Mouse (Mus musculus) midbrain, postnatal 0 days (tissue): ENCODE data around the gene Gtf3c5. TPM values are rescaled to one million over a fixed set of nuclear protein-coding genes. Genes with fewer than 3 reads are reported as not detected.
A peak's percentile ranks its signal among the peaks of the same experiment; 100 is the strongest.

Experiments
- ATAC-seq: fragments of 200-750 bp; cut with Nextera tagmentation; 2 replicates; pipeline ENCODE4 v1.8.0; 2017; ENCODE audit warnings: moderate number of reproducible peaks, mild to moderate bottlenecking, moderate TSS enrichment, moderate library complexity; ENCODE audit not compliant: low FRiP score
- DNase-seq: peaks from one replicate; pipeline ENCODE4 v3.0.0-alpha.2; 2015; ENCODE audit warnings: low spot score
- H3K27ac ChIP-seq: fragments of 300-500 bp; sonication (generic); 2 replicates; pipeline ENCODE4 v1.5.1; 2014; ENCODE audit warnings: low read depth, mild to moderate bottlenecking, low read length, mixed read lengths
- H3K27me3 ChIP-seq: fragments of 300-500 bp; sonication (generic); 2 replicates; pipeline ENCODE4 v1.6.1; 2014; ENCODE audit warnings: low read length, control low read depth, mixed read lengths; ENCODE audit not compliant: insufficient read depth
- H3K36me3 ChIP-seq: fragments of 300-500 bp; sonication (generic); 2 replicates; pipeline ENCODE4 v1.6.1; 2014; ENCODE audit warnings: low read length, control low read depth, mixed read lengths; ENCODE audit not compliant: insufficient read depth
- H3K4me1 ChIP-seq: fragments of 300-500 bp; sonication (generic); 2 replicates; pipeline ENCODE4 v1.6.1; 2014; ENCODE audit warnings: mild to moderate bottlenecking, control low read depth, antibody characterized with exemption, low read length, mixed read lengths; ENCODE audit not compliant: insufficient read depth
- H3K4me2 ChIP-seq: fragments of 300-500 bp; sonication (generic); 2 replicates; pipeline ENCODE4 v1.6.1; 2014; ENCODE audit warnings: low read depth, mild to moderate bottlenecking, low read length, mixed read lengths; ENCODE audit not compliant: poor library complexity, severe bottlenecking
- H3K4me3 ChIP-seq: fragments of 300-500 bp; sonication (generic); 2 replicates; pipeline ENCODE4 v1.5.1; 2014; ENCODE audit warnings: low read depth, mild to moderate bottlenecking, low read length, moderate library complexity
- H3K9ac ChIP-seq: fragments of 300-500 bp; sonication (generic); replicated peaks from 2 replicates; pipeline ENCODE4 v1.6.1; 2014; ENCODE audit warnings: mild to moderate bottlenecking, low read length, moderate library complexity, mixed read lengths; ENCODE audit not compliant: poor library complexity, severe bottlenecking
- H3K9me3 ChIP-seq: fragments of 300-500 bp; sonication (generic); 2 replicates; pipeline ENCODE4 v1.6.1; 2016; ENCODE audit warnings: low read length, control low read depth
- CTCF ChIP-seq: IDR thresholded peaks from 2 replicates; pipeline ENCODE4 v1.5.1; 2016; ENCODE audit warnings: antibody characterized with exemption, mild to moderate bottlenecking
- WGBS: fragments of 180-500 bp; shearing (Covaris S2); extraction: QIAGEN DNeasy Blood & Tissue Kit; methylation state at CpG from one replicate; pipeline ENCODE4 v1.1.7; 2014; 5-methylcytosine and 5-hydroxymethylcytosine counted together
- polyA plus RNA-seq: library from polyadenylated mRNA; unstranded; fragments of >200 nt; fragmentation: Nextera tagmentation; extraction: Ambion mirVana; gene quantifications from 2 replicates; pipeline ENCODE4 v1.2.1, GENCODE M21; 2015
- total RNA-seq: library from RNA; depleted of rRNA; stranded (reverse); fragments of >200 nt; gene quantifications from 2 replicates; pipeline ENCODE4 v1.2.3, GENCODE M21; 2014

Gene Gtf3c5
- total and polyA plus RNA-seq, 2 experiments from 2014 or later, result 23.3 to 33.5 TPM

DNA sequence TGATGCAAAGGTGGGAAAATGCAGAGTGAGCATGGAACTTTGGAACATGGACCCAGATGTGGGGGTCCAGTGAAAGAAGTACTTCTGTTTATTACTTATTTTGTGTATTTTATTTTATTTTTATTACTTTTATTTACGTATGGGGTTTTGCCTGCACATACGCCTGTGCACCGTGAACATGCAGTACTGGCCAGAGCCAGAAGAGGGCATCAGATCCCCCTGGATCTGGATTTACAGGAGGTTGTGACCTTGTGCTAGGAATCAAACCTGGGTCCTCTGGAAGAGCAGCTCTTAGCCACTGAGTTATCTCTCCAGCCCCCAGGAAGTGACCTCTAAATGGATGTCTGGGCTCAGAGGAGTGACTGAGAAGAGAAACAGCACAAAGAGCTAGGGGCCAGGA, 41.3 kb upstream of the Gtf3c5 start:
- H3K27me3 ChIP-seq, result peaks cover 12% of the 10 kb centered on the region; the same call in 1 of the 2 replicates
- H3K9ac ChIP-seq, result no peak overlapping the region
- no peaks in the 10 kb centered on the region for H3K4me1 ChIP-seq
- ATAC-seq (no peak), DNase-seq (no peak)
- TF ChIP-seq CTCF, result no peak; the same call in 1 of the 2 replicates
- no peaks in the 10 kb centered on the region for H3K9me3 ChIP-seq
- no peaks in the 10 kb centered on the region for H3K36me3 ChIP-seq
- no peak overlapping the region for H3K4me3 ChIP-seq
- no peak overlapping the region for H3K27ac ChIP-seq
- H3K4me2 ChIP-seq, result no peak overlapping the region
- WGBS, result 87% methylated on average over 3 of the region's 3 CpGs

DNA sequence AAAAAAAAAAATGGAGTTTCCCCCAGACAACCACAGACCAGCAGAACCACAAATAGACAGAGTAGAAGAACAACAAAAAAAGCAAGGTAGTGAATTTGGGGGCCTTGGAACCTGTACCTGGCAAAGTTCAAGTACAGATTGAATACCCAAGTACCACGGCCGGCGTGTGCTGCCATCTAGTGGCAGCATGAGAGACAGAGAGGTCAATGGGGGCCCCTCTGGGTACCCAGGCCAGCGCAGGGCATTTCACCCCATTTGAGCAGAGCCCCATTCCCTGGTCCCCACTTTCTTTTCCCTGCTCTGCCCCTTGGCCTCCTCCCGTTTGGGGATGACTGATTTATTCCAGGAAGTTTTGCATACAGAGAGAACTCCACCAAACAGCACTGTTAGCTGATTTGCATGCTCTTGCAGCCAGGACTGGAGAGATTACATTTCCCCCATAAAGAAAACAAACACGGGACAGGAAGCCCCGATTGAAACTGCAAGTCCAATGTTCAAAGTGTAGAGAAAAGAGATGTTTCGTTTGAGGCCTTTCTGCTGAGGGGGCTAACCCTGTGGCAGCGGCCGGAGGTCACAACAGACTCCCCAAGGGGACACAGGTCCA, 39.1 kb upstream of the Gtf3c5 start:
- no peak overlapping the region for H3K27ac ChIP-seq
- 27% methylated on average over 10 of the region's 10 CpGs for WGBS
- DNase-seq (peak; percentile 36), ATAC-seq (no peak)
- peaks cover 12% of the 10 kb centered on the region; the same call in 1 of the 2 replicates for H3K27me3 ChIP-seq
- no peaks in the 10 kb centered on the region for H3K9me3 ChIP-seq
- TF ChIP-seq CTCF, result peak; percentile 67
- H3K9ac ChIP-seq, result no peak overlapping the region
- no peak overlapping the region for H3K4me2 ChIP-seq
- no peaks in the 10 kb centered on the region for H3K36me3 ChIP-seq
- no peak overlapping the region for H3K4me3 ChIP-seq
- H3K4me1 ChIP-seq, result no peaks in the 10 kb centered on the region

GRCm38 (mm10) chr2:28621664-28622171, 38.2 kb upstream of the Gtf3c5 start, which contains the start of gene Gfi1b:
Gfi1b (minus strand) TSS chr2:28621982.
- H3K27ac ChIP-seq, result no peak within 1 kb of the TSS
- H3K9ac ChIP-seq, result no peak within 1 kb of the TSS
- no peak for TF ChIP-seq CTCF
- no peaks in the 10 kb centered on the region for H3K4me1 ChIP-seq
- no peak for ATAC-seq
- no peaks in the 10 kb centered on the region for H3K9me3 ChIP-seq
- DNase-seq, result no peak
- no peak within 1 kb of the TSS for H3K4me3 ChIP-seq
- H3K27me3 ChIP-seq, result peaks cover 12% of the 10 kb centered on the region; the same call in 1 of the 2 replicates
- 5% methylated on average over 16 of the region's 16 CpGs for WGBS
- H3K4me2 ChIP-seq, result peak within 1 kb of the TSS; percentile 2; the same call in 1 of the 2 replicates
- no peaks in the 10 kb centered on the region for H3K36me3 ChIP-seq

DNA sequence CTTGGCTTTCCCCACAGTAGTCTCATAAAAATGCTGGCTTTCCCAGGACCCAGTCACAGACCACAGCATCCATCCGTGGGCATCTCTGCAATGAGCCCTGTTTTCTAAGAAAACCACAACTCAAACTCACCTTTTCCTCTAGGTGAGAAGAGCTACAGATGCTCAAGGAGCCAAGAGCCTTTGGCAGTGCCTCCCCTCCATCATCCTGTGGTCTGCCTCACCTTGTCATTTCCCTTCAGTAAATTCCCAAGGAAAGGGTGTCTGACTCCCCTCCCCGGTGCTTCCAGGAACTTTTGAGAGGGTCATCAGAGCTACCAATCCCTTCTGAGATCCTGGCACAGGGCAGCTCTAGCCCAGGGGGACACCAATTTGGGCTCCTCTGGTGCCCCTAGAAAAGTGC, 37.6 kb upstream of the Gtf3c5 start:
- DNase-seq (no peak), ATAC-seq (no peak)
- H3K36me3 ChIP-seq, result no peaks in the 10 kb centered on the region
- no peak overlapping the region for H3K9ac ChIP-seq
- H3K4me2 ChIP-seq, result no peak overlapping the region
- no peaks in the 10 kb centered on the region for H3K4me1 ChIP-seq
- peaks cover 12% of the 10 kb centered on the region; the same call in 1 of the 2 replicates for H3K27me3 ChIP-seq
- H3K4me3 ChIP-seq, result no peak overlapping the region
- no peaks in the 10 kb centered on the region for H3K9me3 ChIP-seq
- WGBS, result 22% methylated on average over 2 of the region's 2 CpGs
- H3K27ac ChIP-seq, result no peak overlapping the region
- TF ChIP-seq CTCF, result no peak

DNA sequence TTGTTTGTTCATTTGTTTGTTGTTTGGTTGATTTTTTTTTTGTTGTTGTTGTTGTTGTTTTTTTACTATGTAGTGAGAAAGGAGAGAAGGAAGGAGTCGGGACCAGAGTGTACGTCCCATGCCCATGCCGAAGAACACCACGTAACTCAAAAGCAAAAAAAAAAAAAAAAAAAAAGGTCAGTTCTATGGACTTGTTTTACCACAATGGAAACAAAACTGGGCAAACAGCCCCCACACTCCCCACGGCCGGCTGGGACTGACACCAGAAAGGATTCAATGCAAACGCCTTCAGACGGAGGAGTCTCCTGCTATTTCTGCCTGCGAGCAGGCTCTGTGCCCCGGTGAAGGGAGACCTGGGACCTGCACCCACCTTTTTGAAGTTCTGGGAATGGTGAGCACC, 37.0 kb upstream of the Gtf3c5 start:
- Histone ChIP-seq H3K4me3 (no peak overlapping the region), H3K9me3 (no peaks in the 10 kb centered on the region), H3K9ac (no peak overlapping the region), H3K4me1 (no peaks in the 10 kb centered on the region), H3K27ac (no peak overlapping the region), H3K4me2 (no peak overlapping the region), H3K27me3 (peaks cover 12% of the 10 kb centered on the region; the same call in 1 of the 2 replicates), H3K36me3 (no peaks in the 10 kb centered on the region)
- TF ChIP-seq CTCF, result no peak
- 66% methylated on average over 10 of the region's 10 CpGs for WGBS
- DNase-seq (no peak), ATAC-seq (no peak)

DNA sequence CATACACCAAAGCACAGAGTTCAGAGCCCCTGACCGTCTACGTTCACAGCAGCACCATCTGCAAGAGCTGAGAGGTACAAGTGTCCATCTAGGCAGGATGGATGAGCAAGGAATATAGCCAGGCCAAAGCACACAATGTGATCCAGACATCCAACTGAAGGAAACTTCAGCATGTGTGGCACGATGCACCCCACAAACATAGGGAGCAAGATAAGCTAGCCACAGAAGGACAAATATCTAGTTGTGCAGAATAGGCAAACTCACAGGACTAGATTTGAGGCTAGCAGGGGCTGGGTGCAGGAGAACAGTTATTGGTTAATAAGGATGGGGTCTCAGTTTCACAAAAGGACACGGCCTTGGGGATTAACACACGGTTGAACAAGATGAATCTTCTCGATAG, 35.8 kb upstream of the Gtf3c5 start:
- Histone ChIP-seq H3K4me2 (no peak overlapping the region), H3K27me3 (peaks cover 12% of the 10 kb centered on the region; the same call in 1 of the 2 replicates), H3K27ac (no peak overlapping the region), H3K4me3 (no peak overlapping the region), H3K4me1 (no peaks in the 10 kb centered on the region), H3K9me3 (no peaks in the 10 kb centered on the region), H3K9ac (no peak overlapping the region), H3K36me3 (no peaks in the 10 kb centered on the region)
- ATAC-seq, result no peak
- no peak for DNase-seq
- WGBS, result 86% methylated on average over 6 of the region's 6 CpGs
- TF ChIP-seq CTCF, result no peak
